Mouse (Mus musculus) 416B (cell line): Measurements from ENCODE around the gene Rufy1.
"Not testable (repeated sequence)": the region's sequence is repeated elsewhere in the genome, so short reads cannot be mapped to it uniquely, and the experiment has no call there.

ENCODE experiments used
- DNase-seq: peaks from one replicate; pipeline ENCODE4 v3.0.0; 2011; ENCODE audit warnings: low read depth

Gene Rufy1

DNA sequence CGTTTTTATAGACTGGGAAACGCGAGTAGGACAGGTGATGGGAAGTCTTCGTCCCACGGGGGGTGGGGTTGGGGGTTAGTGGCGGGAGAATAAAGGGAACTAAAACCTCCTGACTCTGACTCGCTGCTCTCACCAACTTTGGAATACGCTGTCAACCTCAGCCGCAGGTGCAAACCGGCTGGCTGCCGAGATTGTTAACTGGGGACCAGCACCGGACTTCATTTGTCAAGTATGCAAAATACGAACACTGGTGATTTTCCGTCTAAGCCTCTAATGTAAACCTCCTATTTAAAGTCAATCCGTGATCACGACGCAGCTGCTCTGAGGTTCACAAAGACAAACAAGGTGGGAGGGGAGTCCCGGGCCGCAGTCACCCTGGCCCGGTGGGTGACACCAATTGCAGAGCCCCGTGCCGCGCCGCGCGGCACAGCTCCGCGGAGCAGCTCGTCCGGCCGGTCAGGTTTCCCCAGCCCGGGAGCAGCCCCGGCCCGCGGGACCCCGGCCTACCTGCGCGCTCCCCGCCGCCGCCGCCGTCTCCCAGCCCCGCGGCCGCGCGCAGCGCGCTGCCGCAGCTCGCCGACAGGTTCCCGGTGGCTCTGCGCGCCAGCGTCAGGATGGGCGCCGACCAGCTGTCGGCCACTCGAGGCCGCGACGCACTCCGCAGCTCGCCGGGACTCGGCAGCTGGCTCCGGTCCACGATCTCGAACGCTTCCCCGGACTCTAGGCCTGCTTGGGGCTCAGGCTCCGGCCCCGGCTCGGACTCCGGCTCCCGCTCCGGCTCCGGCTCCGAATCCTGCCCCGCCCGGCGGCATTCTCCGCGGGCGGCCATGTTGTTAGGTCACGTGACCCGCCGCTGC is at the start of gene Rufy1:
Gene Rufy1, minus strand, starts transcription at position 849 of the 857 bp plus-strand sequence.
- peak; percentile 82 for DNase-seq

DNA sequence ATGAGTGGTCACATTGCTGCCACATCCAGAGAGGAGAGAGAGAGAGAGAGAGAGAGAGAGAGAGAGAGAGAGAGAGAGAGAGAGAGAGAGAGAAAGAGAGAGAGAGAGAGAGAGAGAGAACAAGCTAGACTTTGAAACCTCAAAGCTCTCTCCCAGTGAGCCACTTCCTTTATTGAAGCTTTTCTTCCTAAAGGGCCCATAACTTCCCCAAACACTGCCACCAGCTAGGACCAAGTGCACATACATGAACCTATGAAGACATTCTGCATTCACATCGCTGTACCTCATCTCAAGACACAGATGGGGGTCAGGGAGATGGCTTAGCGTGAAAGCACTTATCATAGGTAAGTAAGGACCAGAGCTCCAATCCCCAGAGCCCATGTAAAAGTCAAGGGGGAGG is 47.1 kb upstream of the Rufy1 start:
- peak; percentile 4 for DNase-seq

DNA sequence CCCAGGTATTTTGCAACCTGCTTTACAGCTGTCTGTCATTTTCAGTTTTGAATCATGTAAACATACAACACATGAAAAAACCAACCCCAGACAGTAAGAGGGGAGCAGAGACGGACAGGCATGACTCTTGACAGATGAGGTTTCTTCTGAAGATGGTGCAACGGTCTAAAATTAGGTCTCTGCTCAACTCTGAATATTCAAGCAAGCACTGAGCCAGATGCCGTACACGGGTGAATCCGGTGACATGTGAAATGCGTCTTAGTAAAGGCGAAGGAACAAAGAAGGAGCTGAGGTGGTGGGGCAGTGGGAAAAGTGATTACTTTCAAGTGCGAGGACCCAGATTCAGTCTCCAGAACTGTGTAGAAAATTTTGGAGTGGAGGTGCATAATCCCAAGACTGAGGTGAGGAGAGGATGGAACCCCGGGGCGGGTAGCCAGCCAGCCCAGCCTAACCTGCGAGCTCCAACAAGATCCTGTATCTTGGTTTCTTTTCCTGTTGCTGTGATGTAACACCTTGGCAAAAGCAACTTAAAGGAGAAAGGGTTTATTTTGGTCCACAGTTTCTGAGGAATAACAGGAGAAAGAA is 46.7 kb upstream of the Rufy1 start:
- DNase-seq, result no peak

DNA sequence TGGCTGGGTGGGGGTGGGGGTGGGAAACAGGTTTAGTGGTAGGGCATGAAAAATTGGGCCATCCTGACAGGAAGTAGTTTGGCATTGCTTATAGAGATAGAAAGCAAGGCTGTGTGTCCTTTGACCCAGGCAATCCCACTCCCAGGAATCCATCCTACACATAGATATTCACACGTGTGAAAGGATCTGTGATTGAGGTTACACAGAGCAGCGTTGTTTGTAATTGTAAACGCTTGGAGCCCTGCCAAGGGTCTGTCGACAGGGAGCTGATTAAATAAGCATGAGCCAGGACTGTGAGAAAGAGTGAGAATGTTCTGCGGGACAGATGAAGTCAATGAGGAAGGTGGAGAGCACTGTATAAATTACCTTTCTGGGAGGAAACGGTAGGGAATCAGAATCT is 46.0 kb upstream of the Rufy1 start:
- DNase-seq, result no peak

DNA sequence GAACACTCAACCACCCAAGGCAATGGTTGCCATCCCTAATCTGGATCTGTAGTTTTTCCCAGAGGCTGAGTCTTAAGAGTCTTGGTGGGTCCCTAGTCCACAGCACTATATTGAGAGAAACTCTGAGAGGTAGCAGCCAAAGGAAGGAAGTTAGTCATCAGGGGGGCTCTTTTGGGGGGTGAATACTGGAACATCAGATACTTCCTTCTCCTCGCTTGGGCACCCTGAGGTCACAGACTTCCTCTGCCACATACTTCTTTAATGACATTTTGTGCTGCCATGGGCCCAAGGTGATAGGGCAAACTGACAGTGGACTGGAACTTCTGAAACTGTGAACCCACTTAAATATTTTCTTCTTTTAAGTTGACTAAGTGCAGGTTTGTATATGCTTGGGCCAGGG is 43.0 kb upstream of the Rufy1 start:
- peak; percentile 49 for DNase-seq

DNA sequence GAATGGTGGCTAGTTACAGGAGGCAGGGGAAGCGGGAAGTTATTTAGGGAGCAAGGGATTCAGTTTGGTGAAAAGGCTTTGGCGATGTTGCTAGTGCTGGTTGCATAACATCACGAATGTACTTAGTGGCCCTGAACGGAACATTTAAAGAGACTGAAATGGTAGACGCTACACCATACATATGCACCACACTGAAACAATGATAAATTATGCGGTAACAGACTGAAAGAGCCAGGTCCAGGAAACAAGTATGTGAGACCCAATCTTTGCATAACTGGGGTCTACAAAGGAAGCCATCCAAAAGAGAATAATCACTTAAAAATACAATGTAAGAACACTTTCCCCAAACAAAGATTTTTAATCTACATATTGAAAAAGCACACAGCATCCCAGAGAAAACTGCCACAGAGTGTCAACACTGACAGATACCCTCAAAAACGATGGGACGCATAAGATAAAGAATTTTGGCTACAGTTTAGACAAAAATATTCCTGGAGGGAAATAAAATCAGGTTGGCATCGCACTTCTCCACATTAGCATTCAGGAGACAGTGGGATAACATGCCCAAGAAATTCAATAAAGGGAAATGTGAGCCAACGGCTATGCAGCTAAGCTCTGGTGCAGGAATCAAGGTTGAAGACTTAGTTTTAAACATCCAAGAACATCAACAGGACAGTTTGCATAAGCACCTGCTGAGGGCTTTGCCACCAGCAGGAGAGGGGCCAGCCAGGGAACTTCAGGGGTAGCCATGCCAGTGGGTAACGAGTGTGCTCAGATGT is 41.4 kb upstream of the Rufy1 start:
- DNase-seq, result no peak

DNA sequence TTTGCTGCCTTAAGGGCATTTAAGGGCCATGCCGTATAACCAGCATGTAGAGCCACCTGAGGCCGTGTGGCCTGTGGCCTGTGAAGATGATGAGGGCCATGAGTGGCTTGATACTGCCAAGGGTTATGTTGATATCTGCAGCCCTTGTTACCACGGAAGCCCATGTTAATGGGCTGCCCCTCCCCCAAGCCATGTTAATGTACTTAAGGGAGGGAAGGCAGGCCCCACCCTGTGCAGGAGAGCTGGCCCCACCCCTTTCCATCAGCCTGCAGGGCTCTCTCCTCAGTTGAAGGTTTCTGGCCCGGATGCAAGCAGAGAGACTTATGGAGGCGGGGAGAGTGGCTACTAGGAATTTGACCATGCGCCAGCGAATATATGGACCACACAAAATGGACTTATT is 30.6 kb upstream of the Rufy1 start:
- DNase-seq, result no peak

DNA sequence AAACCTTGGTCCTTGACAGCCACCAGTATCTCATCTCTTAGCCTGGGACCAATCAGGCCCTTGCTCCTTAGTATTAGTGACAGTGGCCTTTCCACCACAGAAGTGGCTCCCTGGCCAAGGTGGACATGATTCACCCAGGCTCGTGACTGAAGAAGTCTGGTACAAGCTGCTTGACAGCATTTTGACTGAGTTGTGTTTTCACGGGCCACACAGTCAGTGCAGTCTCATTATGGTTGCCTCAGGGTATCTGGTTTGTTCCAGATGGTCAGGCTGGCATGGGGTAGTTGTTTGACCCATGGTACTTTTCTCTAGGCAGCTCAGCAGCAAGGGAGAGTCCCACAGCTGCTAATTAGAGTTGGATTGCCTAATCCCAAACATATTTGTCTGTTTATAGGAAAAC is 28.3 kb upstream of the Rufy1 start:
- DNase-seq, result no peak

DNA sequence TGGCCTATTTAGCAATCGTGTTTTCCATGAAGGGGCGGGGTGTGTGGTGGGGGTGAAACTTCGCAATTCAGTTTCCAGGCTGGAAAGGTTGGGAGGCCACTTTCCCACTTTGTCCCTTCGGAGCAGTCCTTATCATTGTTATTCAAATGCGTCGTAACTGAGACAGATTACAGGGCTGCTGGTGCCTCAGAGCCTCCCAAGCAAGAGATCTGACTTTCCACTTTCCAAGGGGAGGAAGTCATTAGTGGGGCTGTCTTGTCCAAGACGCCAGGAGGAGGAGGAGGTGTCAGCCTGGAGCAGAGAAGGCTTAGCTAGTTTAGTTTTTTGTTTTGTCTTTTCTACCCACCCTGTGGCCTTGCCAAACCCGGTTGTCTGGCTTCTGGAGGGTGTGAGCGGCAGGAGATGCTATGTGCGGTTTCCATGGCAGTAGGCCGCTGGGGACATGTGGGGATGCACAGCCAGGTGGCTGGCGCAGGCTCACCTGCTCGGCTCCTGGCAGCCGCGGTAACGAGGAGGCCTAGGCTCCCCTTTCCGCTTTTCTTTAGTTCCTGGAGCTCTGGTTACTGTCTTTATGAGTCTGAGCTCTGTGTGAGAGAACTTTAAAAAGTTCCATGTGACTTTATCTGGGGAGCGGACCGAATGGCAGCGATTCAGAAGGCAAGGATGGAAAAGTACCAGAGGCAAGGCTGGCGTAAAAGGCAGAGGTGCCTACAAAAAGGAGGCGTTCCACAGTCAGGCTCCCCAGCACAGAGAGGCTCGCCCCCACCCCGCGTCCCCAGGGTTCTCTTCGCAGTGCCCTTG is 26.4 kb upstream of the Rufy1 start:
- no peak for DNase-seq

DNA sequence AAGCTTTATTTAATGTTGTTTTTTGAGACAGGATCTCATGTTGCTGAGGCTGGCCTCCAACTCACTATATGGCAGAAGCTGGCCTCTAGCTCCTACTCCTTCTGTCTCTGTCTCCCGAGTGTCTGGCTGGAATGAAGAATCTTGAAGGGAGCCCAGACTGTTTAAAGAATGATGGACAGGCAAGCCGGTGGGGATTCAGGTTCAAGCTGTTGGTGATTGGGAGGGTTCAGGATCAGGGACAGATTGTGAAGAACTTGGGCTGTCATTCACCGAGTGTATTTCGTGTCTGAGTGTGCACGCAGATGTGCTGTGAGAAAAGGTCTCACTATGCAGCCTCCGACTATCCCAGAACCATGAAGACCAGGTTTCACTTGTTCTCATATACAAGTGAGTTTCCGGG is 25.5 kb upstream of the Rufy1 start:
- DNase-seq, result no peak

DNA sequence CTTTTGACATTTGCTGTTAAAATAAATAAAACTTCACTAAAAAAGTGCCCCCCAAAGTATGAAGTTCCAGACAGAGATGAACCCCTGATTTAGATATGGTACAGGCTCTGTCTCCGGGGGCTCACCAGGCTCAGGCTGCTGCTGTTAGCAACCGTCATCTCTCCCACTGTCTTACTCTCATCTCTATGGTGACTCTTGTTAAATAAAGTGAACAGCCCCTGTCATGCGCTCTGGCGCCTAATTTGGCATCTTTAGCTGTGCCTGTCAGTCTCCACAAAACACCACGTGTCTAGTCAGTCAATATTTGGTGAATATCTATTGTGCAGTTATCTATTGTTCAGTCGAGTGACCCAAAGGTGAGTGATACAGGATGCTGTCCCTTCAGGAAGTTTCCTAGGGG is 24.0 kb upstream of the Rufy1 start:
- no peak for DNase-seq

DNA sequence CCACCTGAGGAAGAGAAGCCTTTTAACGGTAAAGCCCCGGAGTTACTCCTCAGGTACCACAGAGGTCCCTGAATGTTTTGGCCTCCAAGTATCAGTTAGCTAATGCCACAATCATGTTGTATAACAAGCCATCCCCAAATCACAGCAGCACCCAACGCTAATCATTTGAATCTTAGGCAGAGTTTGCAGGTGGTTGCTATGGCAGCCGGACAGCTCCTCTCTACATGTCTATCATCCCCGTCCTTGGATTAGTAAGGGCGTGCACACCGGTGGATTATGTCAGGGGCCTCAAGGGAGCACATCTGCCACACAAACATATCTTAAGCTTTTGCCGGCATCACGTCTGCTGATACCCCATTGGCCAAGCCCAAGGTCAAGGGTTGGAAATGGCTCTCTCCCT is 19.3 kb upstream of the Rufy1 start:
- no peak for DNase-seq

DNA sequence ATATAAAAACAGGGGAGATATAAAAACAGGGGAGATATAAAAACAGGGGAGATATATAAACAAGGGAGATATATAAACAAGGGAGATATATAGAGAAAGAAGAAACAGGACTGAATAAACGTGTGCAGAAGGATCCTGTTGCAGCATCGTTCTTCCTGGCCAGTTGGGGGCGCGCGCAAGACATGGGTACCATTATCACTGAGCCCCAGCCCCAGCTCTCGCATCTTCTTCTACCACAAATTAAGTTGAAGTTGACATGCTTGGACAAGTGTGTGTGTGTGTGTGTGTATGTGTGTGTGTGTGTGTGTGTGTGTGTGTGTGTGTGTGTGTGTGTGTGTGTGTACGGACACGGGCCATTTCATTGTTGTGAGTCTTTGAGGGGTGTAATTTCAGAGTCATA is 17.2 kb upstream of the Rufy1 start:
- DNase-seq, result not testable (repeated sequence)

DNA sequence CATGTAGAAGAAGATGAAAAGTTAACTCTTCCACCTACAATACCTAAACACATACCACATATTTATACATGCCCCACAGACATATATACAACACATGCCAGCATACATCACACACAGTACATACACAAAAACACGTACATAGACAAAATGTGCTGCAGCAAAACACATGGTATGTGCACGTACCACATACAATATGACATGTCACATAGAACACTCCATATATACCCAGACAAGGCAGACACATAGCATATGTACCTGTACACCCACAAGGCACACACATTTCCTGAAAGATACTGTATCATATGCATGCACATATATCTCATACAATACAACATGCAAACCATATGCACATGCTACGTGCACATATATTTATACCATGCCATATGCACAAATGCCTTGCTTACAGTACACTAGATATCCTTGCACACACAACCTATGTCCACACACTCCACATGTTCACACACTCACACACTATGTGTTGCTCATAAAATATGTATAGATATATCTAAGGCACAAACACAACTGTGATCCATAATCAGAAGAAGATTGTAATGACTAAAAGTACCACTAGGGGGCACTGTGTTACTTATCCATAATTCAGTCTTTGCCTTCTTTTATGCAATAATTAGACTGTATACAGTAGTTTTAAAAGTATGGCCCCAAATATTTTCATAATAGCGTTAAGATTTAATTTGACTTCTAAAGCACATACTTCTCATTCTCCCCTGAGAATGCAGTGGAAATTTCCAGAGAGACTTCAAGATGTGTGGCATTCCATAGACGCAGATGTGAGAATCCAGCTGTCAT is 12.5 kb upstream of the Rufy1 start:
- peak; percentile 57 for DNase-seq

DNA sequence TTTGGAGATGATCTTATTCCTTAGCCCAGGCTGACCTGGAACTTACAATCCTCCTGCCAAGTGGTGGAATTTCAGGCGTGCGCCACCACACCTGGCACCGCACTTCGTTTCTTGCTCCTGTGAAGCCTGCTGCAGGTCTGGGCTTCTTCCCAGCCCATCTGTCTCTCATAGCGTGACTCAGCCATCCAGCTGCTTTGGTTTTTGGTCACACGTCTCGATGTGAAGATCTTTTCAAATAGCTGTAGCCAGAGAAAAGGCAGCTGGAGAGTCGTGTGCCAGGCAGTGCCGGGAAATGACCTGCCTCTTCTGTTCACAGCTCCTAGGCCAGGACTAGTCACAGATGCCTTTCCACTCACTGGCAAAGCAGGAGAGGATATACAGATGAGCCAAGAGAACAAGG is 10.7 kb upstream of the Rufy1 start:
- DNase-seq, result no peak

DNA sequence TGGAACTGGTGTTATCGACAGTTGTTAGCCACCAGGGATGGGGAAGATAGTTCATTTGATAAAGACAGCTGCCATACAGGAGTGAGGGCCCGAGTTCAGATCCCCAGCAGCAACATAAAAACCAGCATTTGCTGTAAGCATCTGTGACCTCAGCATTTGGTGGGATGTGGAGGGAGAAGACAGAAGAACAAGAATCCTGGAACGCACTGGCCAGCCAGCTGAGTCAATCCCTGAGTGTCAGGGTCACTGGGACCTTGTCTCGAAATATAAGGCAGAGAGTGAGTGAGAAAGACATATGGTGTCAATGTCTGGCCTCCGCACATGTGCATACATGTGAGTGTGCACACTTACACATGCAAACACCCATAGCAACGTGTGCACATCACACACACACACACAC is 9.8 kb upstream of the Rufy1 start:
- no peak for DNase-seq

DNA sequence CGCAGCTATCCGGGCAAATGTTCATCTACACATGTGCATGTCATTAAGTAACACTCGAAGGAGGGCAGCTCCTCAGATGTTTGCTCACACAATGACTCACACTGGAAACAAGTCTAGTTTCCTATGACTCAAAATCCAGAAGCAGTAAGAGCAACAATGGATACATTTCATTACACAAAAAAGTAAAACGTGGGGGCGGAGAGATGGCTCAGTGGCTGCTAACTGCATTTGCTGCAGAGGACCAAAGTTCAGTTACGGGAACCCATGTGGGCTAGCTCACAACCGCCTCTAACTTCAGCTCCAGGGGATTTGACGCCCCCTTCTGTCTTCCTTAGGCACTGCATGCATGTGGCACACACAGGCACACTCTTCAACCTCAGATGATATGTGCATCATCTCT is 8.9 kb upstream of the Rufy1 start:
- peak; percentile 88 for DNase-seq

DNA sequence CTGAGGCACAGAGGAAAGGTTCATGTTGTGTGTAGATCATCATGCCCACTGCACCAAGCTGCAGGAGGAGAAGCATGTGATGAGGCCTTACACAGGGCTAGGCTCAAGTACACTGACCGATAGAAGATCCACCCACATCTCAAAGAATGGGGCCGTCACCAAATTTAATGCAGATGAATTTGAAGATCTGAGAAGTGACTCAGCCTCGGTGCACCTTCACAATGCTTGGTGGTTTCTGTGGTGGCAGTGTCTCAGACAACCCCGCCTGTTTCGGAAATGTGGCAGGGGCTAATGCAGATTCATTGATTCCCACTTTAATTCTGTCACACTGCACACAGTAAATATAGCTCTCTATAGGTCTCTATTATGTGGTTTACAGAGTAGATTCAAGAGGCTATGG is 2.0 kb upstream of the Rufy1 start:
- peak; percentile 90 for DNase-seq

DNA sequence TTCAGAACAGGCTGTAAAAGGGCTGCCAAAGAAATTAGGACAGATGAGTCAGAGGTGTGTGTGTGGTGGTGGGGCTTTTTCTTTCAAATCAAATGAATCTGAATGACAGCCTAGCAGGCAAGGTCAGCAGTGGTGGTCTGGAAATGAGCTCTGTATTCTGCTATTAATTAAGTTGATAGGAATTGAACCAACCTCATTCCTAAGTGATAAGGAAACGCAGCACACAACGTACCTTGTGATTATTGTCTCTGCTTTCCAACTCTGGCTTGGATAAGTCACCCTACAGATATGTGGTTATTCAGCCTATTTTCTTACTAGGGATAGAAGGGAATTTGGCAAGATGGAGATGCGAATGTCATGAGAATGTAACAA is 1.1 kb upstream of the Rufy1 start:
- DNase-seq, result no peak

DNA sequence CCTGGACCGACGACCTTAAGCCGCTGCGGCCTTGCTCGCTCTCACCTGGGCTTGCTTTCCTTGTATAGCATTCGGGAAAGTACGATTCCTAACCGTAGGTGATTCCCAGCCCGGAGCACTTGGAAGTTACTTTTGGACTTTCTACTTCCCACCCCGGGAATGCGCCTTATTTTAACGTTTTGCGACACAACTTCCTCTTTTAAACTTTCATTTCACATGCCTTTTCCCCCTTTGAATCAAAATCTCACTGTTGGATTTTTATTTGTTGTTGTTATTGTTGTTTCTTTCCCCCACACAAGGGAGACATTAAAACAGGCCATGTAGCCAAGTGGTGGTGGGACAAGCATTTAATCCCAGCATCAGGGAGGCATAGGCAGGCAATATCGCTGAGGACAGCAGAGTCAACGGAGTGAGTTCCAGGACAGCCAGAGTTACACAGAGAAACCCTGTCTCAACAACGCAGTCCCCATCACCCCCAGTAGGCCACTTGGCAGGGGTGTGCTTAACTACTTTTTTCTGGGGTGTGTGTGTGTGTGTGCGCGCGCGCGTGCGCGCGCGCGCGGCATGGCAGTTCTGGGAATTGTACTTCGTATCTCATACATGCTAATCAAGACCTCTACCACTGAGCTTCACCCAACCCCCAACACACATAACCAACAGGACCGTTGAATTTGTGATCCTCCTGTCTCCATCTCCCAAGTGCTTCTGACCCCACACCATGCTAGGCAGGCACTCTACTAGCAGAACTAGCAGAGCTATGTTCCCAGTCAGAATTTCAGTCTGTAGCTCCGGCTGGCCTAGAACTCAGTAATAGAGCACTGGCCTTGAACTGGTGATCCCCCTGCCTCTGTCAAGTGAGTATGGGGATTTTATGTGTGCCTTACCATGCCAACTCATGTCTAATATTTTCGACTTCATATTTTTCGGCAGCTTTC is 476 bp upstream of the Rufy1 start:
- no peak for DNase-seq
